Mouse (Mus musculus) kidney, postnatal 4 days (tissue): ENCODE measurements around the gene Plb1.

ENCODE experiments used
- DNase-seq, 2 experiments: peaks; one replicate each; pipeline ENCODE4 v3.0.0; 2021; ENCODE audit warnings: mixed read lengths in 2 of 2

Plb1 gene

GRCm38 (mm10) chr5:32397719-32398118 lies 165.2 kb downstream of the Plb1 start:
- DNase-seq: peak in 1 of 2 experiments; percentile 30

- DNase-seq: no peak
Observed at GRCm38 (mm10) chr5:32400926-32401325, 168.4 kb downstream of the Plb1 start.

GRCm38 (mm10) chr5:32403082-32403953 lies 170.8 kb downstream of the Plb1 start:
- DNase-seq: no peak

- DNase-seq: no peak
Observed at GRCm38 (mm10) chr5:32405199-32405855, 172.8 kb downstream of the Plb1 start.

GRCm38 (mm10) chr5:32408771-32409170 lies 176.3 kb downstream of the Plb1 start:
- no peak for DNase-seq

- no peak for DNase-seq
Observed at GRCm38 (mm10) chr5:32409747-32410146, 177.2 kb downstream of the Plb1 start.

GRCm38 (mm10) chr5:32410954-32411688 lies 178.6 kb downstream of the Plb1 start:
- no peak for DNase-seq

GRCm38 (mm10) chr5:32412186-32412950 lies 179.9 kb downstream of the Plb1 start:
- peak; percentile 67 to 76 for DNase-seq

- peak in 1 of 2 experiments; percentile 40 for DNase-seq
Observed at GRCm38 (mm10) chr5:32413083-32413482, 180.6 kb downstream of the Plb1 start.

- DNase-seq: no peak
Observed at GRCm38 (mm10) chr5:32413569-32413968, 181.1 kb downstream of the Plb1 start.

- no peak for DNase-seq
Observed at GRCm38 (mm10) chr5:32414461-32414985, 182.0 kb downstream of the Plb1 start.

GRCm38 (mm10) chr5:32415554-32415953 lies 183.0 kb downstream of the Plb1 start:
- no peak for DNase-seq
